Mouse (Mus musculus): Measurements from ENCODE around the gene Cant1. TPM values are rescaled to one million over a fixed set of nuclear protein-coding genes. Genes with fewer than 3 reads are reported as not detected.

Gene Cant1
- polyA plus RNA-seq, 1 experiment from 2014 or later = 30.8 TPM

- H3K9ac ChIP-seq (ENCODE audit: low read depth, low read length) = no peak overlapping the region
- H3K4me2 ChIP-seq (ENCODE audit: low read depth, low read length) = no peak overlapping the region
- H3K27me3 ChIP-seq (replicated peaks; ENCODE audit: control insufficient read depth, insufficient read depth, low read length) = no peaks in the 10 kb centered on the region
- WGBS = 70% methylated on average over 2 of the region's 2 CpGs
- H3K4me1 ChIP-seq (ENCODE audit: control insufficient read depth, insufficient read depth, low read length) = no peaks in the 10 kb centered on the region
- H3K4me3 ChIP-seq (ENCODE audit: low read depth, low read length) = no peak overlapping the region
- no peak for ATAC-seq (ENCODE audit: low read depth)
- peaks cover 12% of the 10 kb centered on the region for H3K36me3 ChIP-seq (ENCODE audit: control insufficient read depth, insufficient read depth, low read length)
- no peaks in the 10 kb centered on the region for H3K9me3 ChIP-seq (ENCODE audit: control insufficient read depth, low read length)
- no peak overlapping the region for H3K27ac ChIP-seq (replicated peaks; ENCODE audit: low read depth, low read length)
- no peak for DNase-seq (ENCODE audit: low spot score)
Measured at GRCm38 (mm10) chr11:118452955-118453354, 34.1 kb upstream of the Cant1 start.

GRCm38 (mm10) chr11:118451211-118451610, 32.3 kb upstream of the Cant1 start:
- Histone ChIP-seq H3K4me2 (ENCODE audit: low read depth, low read length) (no peak overlapping the region), H3K4me1 (ENCODE audit: control insufficient read depth, insufficient read depth, low read length) (no peaks in the 10 kb centered on the region), H3K9ac (ENCODE audit: low read depth, low read length) (no peak overlapping the region), H3K4me3 (ENCODE audit: low read depth, low read length) (no peak overlapping the region), H3K36me3 (ENCODE audit: control insufficient read depth, insufficient read depth, low read length) (peaks cover 15% of the 10 kb centered on the region), H3K27me3 (replicated peaks; ENCODE audit: control insufficient read depth, insufficient read depth, low read length) (no peaks in the 10 kb centered on the region), H3K27ac (replicated peaks; ENCODE audit: low read depth, low read length) (no peak overlapping the region), H3K9me3 (ENCODE audit: control insufficient read depth, low read length) (no peaks in the 10 kb centered on the region)
- 92% methylated on average over 6 of the region's 6 CpGs for WGBS
- DNase-seq (ENCODE audit: low spot score) (no peak), ATAC-seq (ENCODE audit: low read depth) (no peak)

GRCm38 (mm10) chr11:118448385-118448784, 29.5 kb upstream of the Cant1 start:
- Histone ChIP-seq H3K36me3 (ENCODE audit: control insufficient read depth, insufficient read depth, low read length) (peaks cover 15% of the 10 kb centered on the region), H3K27ac (replicated peaks; ENCODE audit: low read depth, low read length) (no peak overlapping the region), H3K27me3 (replicated peaks; ENCODE audit: control insufficient read depth, insufficient read depth, low read length) (no peaks in the 10 kb centered on the region), H3K4me1 (ENCODE audit: control insufficient read depth, insufficient read depth, low read length) (no peaks in the 10 kb centered on the region), H3K4me2 (ENCODE audit: low read depth, low read length) (no peak overlapping the region), H3K4me3 (ENCODE audit: low read depth, low read length) (no peak overlapping the region), H3K9ac (ENCODE audit: low read depth, low read length) (no peak overlapping the region), H3K9me3 (ENCODE audit: control insufficient read depth, low read length) (no peaks in the 10 kb centered on the region)
- ATAC-seq (ENCODE audit: low read depth) (no peak), DNase-seq (ENCODE audit: low spot score) (no peak)
- WGBS = 81% methylated on average over 8 of the region's 8 CpGs

DNA sequence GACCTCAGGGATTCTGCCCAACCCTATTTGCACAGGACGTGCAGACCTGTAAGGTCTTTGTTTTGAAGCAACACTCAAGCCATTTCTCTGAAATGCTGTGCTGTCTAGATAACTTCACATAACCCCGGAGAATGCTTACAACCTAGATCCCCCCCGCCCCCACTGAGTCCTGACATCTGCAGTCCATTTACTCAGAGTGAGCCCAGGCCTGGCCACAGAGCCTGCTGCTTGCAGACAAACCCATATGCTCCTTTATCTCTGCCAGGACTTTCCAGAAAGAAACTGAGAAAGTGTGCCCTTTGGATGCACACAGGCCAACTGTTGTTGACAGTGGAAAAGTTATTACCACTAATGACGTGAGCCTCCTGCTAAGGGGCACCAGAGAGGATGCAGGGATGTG, 28.5 kb upstream of the Cant1 start:
- ATAC-seq (ENCODE audit: low read depth) (no peak), DNase-seq (ENCODE audit: low spot score) (no peak)
- H3K9ac ChIP-seq (ENCODE audit: low read depth, low read length) = no peak overlapping the region
- H3K36me3 ChIP-seq (ENCODE audit: control insufficient read depth, insufficient read depth, low read length) = peaks cover 15% of the 10 kb centered on the region
- no peaks in the 10 kb centered on the region for H3K4me1 ChIP-seq (ENCODE audit: control insufficient read depth, insufficient read depth, low read length)
- no peaks in the 10 kb centered on the region for H3K27me3 ChIP-seq (replicated peaks; ENCODE audit: control insufficient read depth, insufficient read depth, low read length)
- 34% methylated on average over 4 of the region's 4 CpGs for WGBS
- no peak overlapping the region for H3K4me2 ChIP-seq (ENCODE audit: low read depth, low read length)
- no peaks in the 10 kb centered on the region for H3K9me3 ChIP-seq (ENCODE audit: control insufficient read depth, low read length)
- H3K27ac ChIP-seq (replicated peaks; ENCODE audit: low read depth, low read length) = no peak overlapping the region; the same call in 1 of the 2 replicates
- no peak overlapping the region for H3K4me3 ChIP-seq (ENCODE audit: low read depth, low read length)

DNA sequence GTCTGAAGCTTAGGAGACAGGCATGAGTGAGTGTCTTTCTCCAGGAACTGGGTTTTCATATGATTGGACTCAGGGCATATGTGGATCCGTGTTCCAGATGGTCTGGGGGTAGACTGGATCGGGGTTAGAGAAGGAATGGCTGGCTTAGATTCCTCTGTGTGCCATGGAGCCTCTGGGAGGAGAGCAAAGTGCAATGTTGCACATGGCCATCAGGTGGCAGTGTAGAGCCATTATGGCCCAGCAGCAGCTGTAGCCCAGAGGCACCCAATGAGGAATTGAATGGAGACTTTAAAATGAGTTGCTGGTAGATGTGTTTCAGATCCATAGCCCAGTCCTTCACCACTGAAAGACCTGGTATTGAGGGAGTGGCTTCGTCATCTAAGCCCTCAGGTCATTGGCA, 27.0 kb upstream of the Cant1 start:
- Histone ChIP-seq H3K4me2 (ENCODE audit: low read depth, low read length) (no peak overlapping the region), H3K9ac (ENCODE audit: low read depth, low read length) (no peak overlapping the region), H3K27ac (replicated peaks; ENCODE audit: low read depth, low read length) (no peak overlapping the region), H3K36me3 (ENCODE audit: control insufficient read depth, insufficient read depth, low read length) (peaks cover 15% of the 10 kb centered on the region), H3K9me3 (ENCODE audit: control insufficient read depth, low read length) (no peaks in the 10 kb centered on the region), H3K4me3 (ENCODE audit: low read depth, low read length) (no peak overlapping the region), H3K27me3 (replicated peaks; ENCODE audit: control insufficient read depth, insufficient read depth, low read length) (no peaks in the 10 kb centered on the region), H3K4me1 (ENCODE audit: control insufficient read depth, insufficient read depth, low read length) (no peaks in the 10 kb centered on the region)
- no peak for DNase-seq (ENCODE audit: low spot score)
- peak; percentile 71; the same call in 1 of the 2 replicates for ATAC-seq (ENCODE audit: low read depth)
- 8% methylated on average over 3 of the region's 3 CpGs for WGBS

DNA sequence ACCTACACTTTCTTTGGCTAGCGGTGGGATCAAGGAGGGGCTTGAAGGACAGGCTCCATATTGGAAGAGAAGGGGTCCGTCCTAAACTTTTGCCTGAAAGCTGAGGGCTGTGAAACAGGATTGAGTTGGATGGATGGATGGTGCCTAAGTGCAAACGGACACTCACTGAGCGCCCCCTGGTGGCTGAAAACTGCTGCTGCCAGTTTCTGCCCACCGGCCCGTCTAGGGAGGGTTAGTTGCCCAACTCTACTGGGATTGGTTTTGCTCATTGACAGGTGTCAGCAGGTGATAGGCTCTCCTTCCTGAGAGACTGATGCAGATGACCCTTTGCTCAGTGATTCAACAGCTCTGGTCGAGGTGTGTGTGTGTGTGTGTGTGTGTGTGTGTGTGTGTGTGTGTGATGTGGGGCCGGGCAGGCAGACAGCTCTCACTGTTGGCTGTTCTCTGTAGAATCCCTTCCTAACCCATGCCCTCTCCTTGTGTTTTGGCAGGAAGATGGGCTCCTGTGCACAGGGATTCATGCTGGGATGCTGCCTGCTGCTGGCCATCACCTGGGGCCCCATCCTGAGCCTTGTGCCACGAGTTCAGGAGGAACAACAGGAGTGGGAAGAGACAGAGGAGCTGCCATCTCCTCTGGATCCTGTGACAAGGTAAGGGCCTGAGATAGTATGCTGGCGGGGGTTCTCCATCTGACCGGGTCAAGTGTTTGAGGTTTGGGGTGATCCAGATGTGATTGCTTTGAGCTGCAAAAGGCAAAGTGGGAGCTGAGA, 24.5 kb upstream of the Cant1 start:
- Histone ChIP-seq H3K27ac (replicated peaks; ENCODE audit: low read depth, low read length) (no peak overlapping the region), H3K27me3 (replicated peaks; ENCODE audit: control insufficient read depth, insufficient read depth, low read length) (no peaks in the 10 kb centered on the region), H3K9me3 (ENCODE audit: control insufficient read depth, low read length) (no peaks in the 10 kb centered on the region), H3K4me1 (ENCODE audit: control insufficient read depth, insufficient read depth, low read length) (peaks cover 9% of the 10 kb centered on the region), H3K4me3 (ENCODE audit: low read depth, low read length) (no peak overlapping the region), H3K36me3 (ENCODE audit: control insufficient read depth, insufficient read depth, low read length) (peaks cover 8% of the 10 kb centered on the region; the same call in 1 of the 2 replicates), H3K4me2 (ENCODE audit: low read depth, low read length) (no peak overlapping the region), H3K9ac (ENCODE audit: low read depth, low read length) (no peak overlapping the region)
- 39% methylated on average over 10 of the region's 11 CpGs for WGBS
- ATAC-seq (ENCODE audit: low read depth) (peak; percentile 32; the same call in 1 of the 2 replicates), DNase-seq (ENCODE audit: low spot score) (peak; percentile 81)

GRCm38 (mm10) chr11:118442691-118443090, 23.8 kb upstream of the Cant1 start:
- DNase-seq (ENCODE audit: low spot score) (no peak), ATAC-seq (ENCODE audit: low read depth) (no peak)
- no peak overlapping the region for H3K27ac ChIP-seq (replicated peaks; ENCODE audit: low read depth, low read length)
- no peaks in the 10 kb centered on the region for H3K27me3 ChIP-seq (replicated peaks; ENCODE audit: control insufficient read depth, insufficient read depth, low read length)
- WGBS = 78% methylated on average over 13 of the region's 13 CpGs
- no peak overlapping the region for H3K4me2 ChIP-seq (ENCODE audit: low read depth, low read length)
- no peak overlapping the region for H3K9ac ChIP-seq (ENCODE audit: low read depth, low read length)
- H3K4me3 ChIP-seq (ENCODE audit: low read depth, low read length) = no peak overlapping the region
- no peaks in the 10 kb centered on the region for H3K9me3 ChIP-seq (ENCODE audit: control insufficient read depth, low read length)
- peaks cover 16% of the 10 kb centered on the region for H3K4me1 ChIP-seq (ENCODE audit: control insufficient read depth, insufficient read depth, low read length)
- H3K36me3 ChIP-seq (ENCODE audit: control insufficient read depth, insufficient read depth, low read length) = 0 out of 2 replicates have a peak, but pooled peaks cover 2% of the 10 kb centered on the region

DNA sequence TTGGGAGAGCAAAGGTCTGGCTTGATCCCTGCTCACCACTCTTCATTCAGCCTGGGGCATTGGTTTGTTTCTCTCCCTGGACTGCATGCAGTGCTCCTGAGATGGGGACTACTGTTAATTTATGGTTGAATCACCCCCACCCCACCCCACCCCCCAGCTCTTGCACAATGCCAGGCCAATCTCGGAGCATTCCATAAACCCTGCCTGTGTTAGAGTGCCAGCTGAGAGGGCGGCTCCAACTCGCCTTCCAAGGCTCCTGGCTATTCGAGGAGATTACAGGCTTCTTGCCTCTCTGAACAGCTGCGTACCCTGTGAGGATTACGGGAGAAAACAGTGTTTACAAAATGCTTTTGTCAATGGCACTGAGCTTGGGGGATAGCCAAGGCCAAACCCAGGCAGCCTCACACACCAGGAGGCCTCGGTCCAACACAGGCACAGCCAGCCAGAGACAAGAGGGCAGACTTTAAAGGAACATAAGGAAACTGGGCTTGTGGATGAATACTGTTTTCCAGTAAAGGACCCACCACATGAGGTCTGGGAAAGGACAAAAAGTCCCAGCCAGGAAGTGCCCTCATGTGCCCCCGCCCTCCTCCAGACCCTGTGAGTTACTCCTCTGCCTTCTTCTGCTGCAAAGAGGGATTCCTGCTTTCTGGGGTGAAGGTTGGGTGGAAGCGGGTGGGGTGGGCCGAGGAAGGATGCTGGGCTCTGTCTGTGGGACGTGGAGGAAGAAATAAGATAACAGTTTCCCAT, 20.0 kb upstream of the Cant1 start:
- Histone ChIP-seq H3K27ac (replicated peaks; ENCODE audit: low read depth, low read length) (peak overlapping the region; percentile 30), H3K9ac (ENCODE audit: low read depth, low read length) (0 out of 2 replicates have a peak overlapping the region, but pooled peaks have one; percentile 0), H3K27me3 (replicated peaks; ENCODE audit: control insufficient read depth, insufficient read depth, low read length) (no peaks in the 10 kb centered on the region), H3K4me3 (ENCODE audit: low read depth, low read length) (no peak overlapping the region), H3K4me2 (ENCODE audit: low read depth, low read length) (no peak overlapping the region), H3K4me1 (ENCODE audit: control insufficient read depth, insufficient read depth, low read length) (peaks cover 39% of the 10 kb centered on the region), H3K36me3 (ENCODE audit: control insufficient read depth, insufficient read depth, low read length) (no peaks in the 10 kb centered on the region), H3K9me3 (ENCODE audit: control insufficient read depth, low read length) (no peaks in the 10 kb centered on the region)
- peak; percentile 85 for DNase-seq (ENCODE audit: low spot score)
- 28% methylated on average over 11 of the region's 11 CpGs for WGBS
- peak; percentile 75 for ATAC-seq (ENCODE audit: low read depth)

Data from embryonic facial prominence, embryonic 14.5 days (tissue).